Mouse (Mus musculus): ENCODE measurements around the gene Map3k5.

DNA sequence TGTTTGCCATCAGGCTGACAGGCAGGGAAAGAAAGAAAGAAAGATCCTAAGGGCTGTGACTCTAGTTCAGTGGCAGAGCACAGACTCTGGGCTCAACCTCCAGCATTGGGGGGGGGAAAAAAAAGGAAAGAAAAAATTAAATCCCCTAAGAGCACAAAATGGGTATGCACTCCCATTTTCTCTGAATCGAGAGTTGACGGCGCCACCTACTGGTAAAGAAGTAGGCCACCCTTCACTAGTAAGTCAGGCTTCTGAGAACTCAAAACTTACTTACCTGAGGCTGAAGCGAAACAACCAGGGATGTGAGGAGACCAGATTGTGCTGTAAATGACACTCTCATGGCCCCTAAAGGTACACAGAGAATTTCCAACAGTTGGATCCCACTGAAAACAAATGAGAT lies 40.3 kb upstream of the Map3k5 start:
- TF ChIP-seq MAX (IDR thresholded peaks at IDR 0.05; ENCODE audit: low read depth), result no peak
- no peak for TF ChIP-seq POLR2A (IDR thresholded peaks at IDR 0.05; ENCODE audit: insufficient read length, low read depth)
- TF ChIP-seq TCF12 (IDR thresholded peaks at IDR 0.05; ENCODE audit: insufficient read depth, poor library complexity, severe bottlenecking), result no peak
- no peak for TF ChIP-seq SRF (IDR thresholded peaks at IDR 0.05; ENCODE audit: control insufficient read depth, insufficient read length, low read depth)
- TF ChIP-seq USF1 (IDR thresholded peaks at IDR 0.05; ENCODE audit: low read depth), result no peak
- TF ChIP-seq CEBPB (IDR thresholded peaks at IDR 0.05; ENCODE audit: insufficient read depth, poor library complexity, severe bottlenecking), result no peak
